Mouse (Mus musculus): ENCODE measurements around the gene Cwc27. TPM values are rescaled to one million over a fixed set of nuclear protein-coding genes. Genes with fewer than 3 reads are reported as not detected.

The Cwc27 gene
- polyA plus RNA-seq, 1 experiment from 2014 or later = 27.9 TPM

- H3K4me3 ChIP-seq = no peak overlapping the region
- no peak for DNase-seq (ENCODE audit: low spot score)
- 80% methylated on average over 7 of the region's 7 CpGs for WGBS
- peaks cover 7% of the 10 kb centered on the region; the same call in 1 of the 2 replicates for H3K36me3 ChIP-seq
- 0 out of 2 replicates have a peak overlapping the region, but pooled peaks have one; percentile 1 for H3K27ac ChIP-seq
- H3K9me3 ChIP-seq = no peaks in the 10 kb centered on the region
- no peaks in the 10 kb centered on the region for H3K27me3 ChIP-seq (ENCODE audit: insufficient read depth, poor library complexity, severe bottlenecking)
- peaks cover 25% of the 10 kb centered on the region for H3K4me1 ChIP-seq (replicated peaks)
Observed at GRCm38 (mm10) chr13:104631621-104632205, 185.2 kb downstream of the Cwc27 start.

GRCm38 (mm10) chr13:104630808-104631207 is 186.1 kb downstream of the Cwc27 start:
- 96% methylated on average over 5 of the region's 5 CpGs for WGBS
- peaks cover 7% of the 10 kb centered on the region; the same call in 1 of the 2 replicates for H3K36me3 ChIP-seq
- no peaks in the 10 kb centered on the region for H3K27me3 ChIP-seq (ENCODE audit: insufficient read depth, poor library complexity, severe bottlenecking)

GRCm38 (mm10) chr13:104629621-104630020 is 187.3 kb downstream of the Cwc27 start:
- 89% methylated on average over 11 of the region's 11 CpGs for WGBS
- no peaks in the 10 kb centered on the region for H3K9me3 ChIP-seq
- H3K36me3 ChIP-seq = peaks cover 7% of the 10 kb centered on the region; the same call in 1 of the 2 replicates
- no peak for DNase-seq (ENCODE audit: low spot score)
- H3K4me3 ChIP-seq = no peak overlapping the region
- H3K27me3 ChIP-seq (ENCODE audit: insufficient read depth, poor library complexity, severe bottlenecking) = no peaks in the 10 kb centered on the region
- H3K27ac ChIP-seq = no peak overlapping the region
- peaks cover 23% of the 10 kb centered on the region for H3K4me1 ChIP-seq (replicated peaks)

More at GRCm38 (mm10) chr13:104630808-104631207, 186.1 kb downstream of the Cwc27 start:
- Histone ChIP-seq H3K4me1 (replicated peaks) (peaks cover 23% of the 10 kb centered on the region), H3K4me3 (no peak overlapping the region), H3K27ac (no peak overlapping the region), H3K9me3 (no peaks in the 10 kb centered on the region)
- no peak for DNase-seq (ENCODE audit: low spot score)

GRCm38 (mm10) chr13:104628019-104628418 is 188.9 kb downstream of the Cwc27 start:
- H3K36me3 ChIP-seq = peaks cover 7% of the 10 kb centered on the region; the same call in 1 of the 2 replicates
- 48% methylated on average over 4 of the region's 4 CpGs for WGBS
- H3K4me3 ChIP-seq = no peak overlapping the region
- H3K27ac ChIP-seq = no peak overlapping the region
- peak; percentile 29 for DNase-seq (ENCODE audit: low spot score)
- no peaks in the 10 kb centered on the region for H3K9me3 ChIP-seq
- peaks cover 25% of the 10 kb centered on the region for H3K4me1 ChIP-seq (replicated peaks)
- no peaks in the 10 kb centered on the region for H3K27me3 ChIP-seq (ENCODE audit: insufficient read depth, poor library complexity, severe bottlenecking)

GRCm38 (mm10) chr13:104627169-104627909 is 189.6 kb downstream of the Cwc27 start:
- H3K36me3 ChIP-seq = peaks cover 7% of the 10 kb centered on the region; the same call in 1 of the 2 replicates
- peaks cover 23% of the 10 kb centered on the region for H3K4me1 ChIP-seq (replicated peaks)
- no peaks in the 10 kb centered on the region for H3K9me3 ChIP-seq
- no peaks in the 10 kb centered on the region for H3K27me3 ChIP-seq (ENCODE audit: insufficient read depth, poor library complexity, severe bottlenecking)
- H3K4me3 ChIP-seq = no peak overlapping the region
- peak overlapping the region; percentile 64; the same call in 1 of the 2 replicates for H3K27ac ChIP-seq
- 53% methylated on average over 11 of the region's 11 CpGs for WGBS
- peak; percentile 23 for DNase-seq (ENCODE audit: low spot score)

GRCm38 (mm10) chr13:104623130-104623891 is 193.6 kb downstream of the Cwc27 start:
- Histone ChIP-seq H3K4me3 (no peak overlapping the region), H3K27me3 (ENCODE audit: insufficient read depth, poor library complexity, severe bottlenecking) (no peaks in the 10 kb centered on the region), H3K9me3 (no peaks in the 10 kb centered on the region), H3K36me3 (no peaks in the 10 kb centered on the region), H3K4me1 (replicated peaks) (peaks cover 19% of the 10 kb centered on the region), H3K27ac (no peak overlapping the region)
- no peak for DNase-seq (ENCODE audit: low spot score)
- WGBS = 86% methylated on average over 12 of the region's 12 CpGs

- Histone ChIP-seq H3K36me3 (no peaks in the 10 kb centered on the region), H3K4me3 (no peak overlapping the region), H3K27ac (no peak overlapping the region), H3K9me3 (no peaks in the 10 kb centered on the region), H3K27me3 (ENCODE audit: insufficient read depth, poor library complexity, severe bottlenecking) (no peaks in the 10 kb centered on the region), H3K4me1 (replicated peaks) (peaks cover 9% of the 10 kb centered on the region)
- WGBS = 88% methylated on average over 6 of the region's 6 CpGs
- no peak for DNase-seq (ENCODE audit: low spot score)
Observed at GRCm38 (mm10) chr13:104622102-104622743, 194.7 kb downstream of the Cwc27 start.

GRCm38 (mm10) chr13:104620423-104620822 is 196.5 kb downstream of the Cwc27 start:
- H3K4me3 ChIP-seq = no peak overlapping the region
- H3K27me3 ChIP-seq (ENCODE audit: insufficient read depth, poor library complexity, severe bottlenecking) = no peaks in the 10 kb centered on the region
- peaks cover 13% of the 10 kb centered on the region for H3K4me1 ChIP-seq (replicated peaks)
- H3K9me3 ChIP-seq = no peaks in the 10 kb centered on the region
- DNase-seq (ENCODE audit: low spot score) = no peak
- no peaks in the 10 kb centered on the region for H3K36me3 ChIP-seq
- H3K27ac ChIP-seq = no peak overlapping the region
- 79% methylated on average over 2 of the region's 2 CpGs for WGBS

GRCm38 (mm10) chr13:104619503-104620288 is 197.2 kb downstream of the Cwc27 start:
- no peak overlapping the region for H3K27ac ChIP-seq

GRCm38 (mm10) chr13:104617201-104617600 is 199.7 kb downstream of the Cwc27 start:
- 87% methylated on average over 4 of the region's 4 CpGs for WGBS
- Histone ChIP-seq H3K4me3 (no peak overlapping the region), H3K36me3 (no peaks in the 10 kb centered on the region), H3K9me3 (no peaks in the 10 kb centered on the region), H3K27me3 (ENCODE audit: insufficient read depth, poor library complexity, severe bottlenecking) (no peaks in the 10 kb centered on the region), H3K27ac (no peak overlapping the region), H3K4me1 (replicated peaks) (peaks cover 10% of the 10 kb centered on the region)
- DNase-seq (ENCODE audit: low spot score) = no peak

More at GRCm38 (mm10) chr13:104619503-104620288, 197.2 kb downstream of the Cwc27 start:
- H3K4me3 ChIP-seq = no peak overlapping the region
- no peaks in the 10 kb centered on the region for H3K27me3 ChIP-seq (ENCODE audit: insufficient read depth, poor library complexity, severe bottlenecking)
- no peaks in the 10 kb centered on the region for H3K9me3 ChIP-seq
- no peaks in the 10 kb centered on the region for H3K36me3 ChIP-seq
- WGBS = 86% methylated on average over 7 of the region's 7 CpGs
- peaks cover 13% of the 10 kb centered on the region for H3K4me1 ChIP-seq (replicated peaks)
- DNase-seq (ENCODE audit: low spot score) = no peak

GRCm38 (mm10) chr13:104615999-104616810 is 200.7 kb downstream of the Cwc27 start:
- no peaks in the 10 kb centered on the region for H3K9me3 ChIP-seq
- H3K27ac ChIP-seq = peak overlapping the region; percentile 43
- no peaks in the 10 kb centered on the region for H3K36me3 ChIP-seq
- H3K4me3 ChIP-seq = no peak overlapping the region
- no peaks in the 10 kb centered on the region for H3K27me3 ChIP-seq (ENCODE audit: insufficient read depth, poor library complexity, severe bottlenecking)
- no peak for DNase-seq (ENCODE audit: low spot score)
- WGBS = 68% methylated on average over 18 of the region's 18 CpGs
- peaks cover 10% of the 10 kb centered on the region for H3K4me1 ChIP-seq (replicated peaks)

Data from hindbrain, embryonic 10.5 days (tissue).